Mouse (Mus musculus) forebrain, embryonic 15.5 days (tissue): ENCODE measurements around the gene Vars2. TPM values are rescaled to one million over a fixed set of nuclear protein-coding genes. Genes with fewer than 3 reads are reported as not detected.

Source experiments
- ATAC-seq: fragments of 200-750 bp; cut with Nextera tagmentation; replicated peaks from 2 replicates; pipeline ENCODE4 v1.8.0; 2017; ENCODE audit warnings: mild to moderate bottlenecking, moderate TSS enrichment, moderate library complexity
- H3K27ac ChIP-seq: fragments of 300-500 bp; sonication (generic); replicated peaks from 2 replicates; pipeline ENCODE4 v1.5.1; 2015; ENCODE audit warnings: mild to moderate bottlenecking, inconsistent platforms
- H3K27me3 ChIP-seq: fragments of 300-500 bp; sonication (generic); 2 replicates; pipeline ENCODE4 v1.6.1; 2015; ENCODE audit warnings: inconsistent platforms
- H3K36me3 ChIP-seq: fragments of 300-500 bp; sonication (generic); 2 replicates; pipeline ENCODE4 v1.6.1; 2015; ENCODE audit warnings: mild to moderate bottlenecking, inconsistent platforms
- H3K4me1 ChIP-seq: fragments of 300-500 bp; sonication (generic); 2 replicates; pipeline ENCODE4 v1.6.1; 2015; ENCODE audit warnings: inconsistent platforms
- H3K4me2 ChIP-seq: fragments of 300-500 bp; sonication (generic); replicated peaks from 2 replicates; pipeline ENCODE4 v1.6.1; 2015; ENCODE audit warnings: mild to moderate bottlenecking, inconsistent platforms
- H3K4me3 ChIP-seq: fragments of 300-500 bp; sonication (generic); 2 replicates; pipeline ENCODE4 v1.5.1; 2015; ENCODE audit warnings: mild to moderate bottlenecking, inconsistent platforms
- H3K9ac ChIP-seq: fragments of 300-500 bp; sonication (generic); replicated peaks from 2 replicates; pipeline ENCODE4 v1.6.1; 2015; ENCODE audit warnings: mild to moderate bottlenecking, inconsistent platforms
- H3K9me3 ChIP-seq: fragments of 300-500 bp; sonication (generic); 2 replicates; pipeline ENCODE4 v1.6.1; 2016; ENCODE audit warnings: inconsistent platforms
- WGBS: fragments of 180-500 bp; shearing (Covaris S2); methylation state at CpG from one replicate; pipeline ENCODE4 v1.1.7; 2015; ENCODE audit warnings: mixed read lengths; 5-methylcytosine and 5-hydroxymethylcytosine counted together
- polyA plus RNA-seq: library from polyadenylated mRNA; unstranded; fragments of >200 nt; fragmentation: Nextera tagmentation; extraction: Ambion mirVana; gene quantifications from 2 replicates; pipeline ENCODE4 v1.2.1, GENCODE M21; 2015

Gene Vars2
- polyA plus RNA-seq, 1 experiment from 2014 or later: 18.1 TPM

- ATAC-seq: no peak
- Histone ChIP-seq H3K27me3 (no peaks in the 10 kb centered on the region), H3K4me3 (no peak overlapping the region), H3K27ac (no peak overlapping the region), H3K4me1 (no peaks in the 10 kb centered on the region), H3K36me3 (peaks cover 90% of the 10 kb centered on the region), H3K9ac (no peak overlapping the region), H3K4me2 (no peak overlapping the region), H3K9me3 (no peaks in the 10 kb centered on the region)
- 91% methylated on average over 18 of the region's 18 CpGs for WGBS
These were observed 22.7 kb upstream of the Vars2 start for GRCm38 (mm10) chr17:35689936-35690645.

GRCm38 (mm10) chr17:35688347-35689175 is 21.2 kb upstream of the Vars2 start:
- H3K4me3 ChIP-seq: no peak overlapping the region
- no peaks in the 10 kb centered on the region for H3K9me3 ChIP-seq
- no peak for ATAC-seq
- no peak overlapping the region for H3K4me2 ChIP-seq
- no peaks in the 10 kb centered on the region for H3K4me1 ChIP-seq
- no peaks in the 10 kb centered on the region for H3K27me3 ChIP-seq
- H3K9ac ChIP-seq: no peak overlapping the region
- H3K36me3 ChIP-seq: peaks cover 99% of the 10 kb centered on the region
- H3K27ac ChIP-seq: no peak overlapping the region
- 91% methylated on average over 25 of the region's 25 CpGs for WGBS

GRCm38 (mm10) chr17:35685061-35685460 is 17.7 kb upstream of the Vars2 start:
- no peak for ATAC-seq
- no peak overlapping the region for H3K9ac ChIP-seq

GRCm38 (mm10) chr17:35681986-35682385 is 14.6 kb upstream of the Vars2 start:
- Histone ChIP-seq H3K27me3 (no peaks in the 10 kb centered on the region), H3K4me1 (no peaks in the 10 kb centered on the region), H3K36me3 (peaks cover 63% of the 10 kb centered on the region), H3K4me3 (no peak overlapping the region), H3K4me2 (no peak overlapping the region), H3K9me3 (no peaks in the 10 kb centered on the region), H3K27ac (no peak overlapping the region), H3K9ac (no peak overlapping the region)
- WGBS: 86% methylated on average over 13 of the region's 13 CpGs
- ATAC-seq: no peak

More at GRCm38 (mm10) chr17:35685061-35685460, 17.7 kb upstream of the Vars2 start:
- H3K4me1 ChIP-seq: no peaks in the 10 kb centered on the region
- no peak overlapping the region for H3K4me3 ChIP-seq
- H3K27me3 ChIP-seq: no peaks in the 10 kb centered on the region
- H3K36me3 ChIP-seq: peaks cover 93% of the 10 kb centered on the region
- 63% methylated on average over 9 of the region's 9 CpGs for WGBS
- H3K4me2 ChIP-seq: no peak overlapping the region
- H3K9me3 ChIP-seq: no peaks in the 10 kb centered on the region
- peak overlapping the region; percentile 66 for H3K27ac ChIP-seq

GRCm38 (mm10) chr17:35680591-35680990 is 13.2 kb upstream of the Vars2 start:
- ATAC-seq: no peak
- Histone ChIP-seq H3K27me3 (no peaks in the 10 kb centered on the region), H3K36me3 (peaks cover 49% of the 10 kb centered on the region), H3K27ac (no peak overlapping the region), H3K9ac (no peak overlapping the region), H3K9me3 (no peaks in the 10 kb centered on the region), H3K4me1 (no peaks in the 10 kb centered on the region), H3K4me2 (no peak overlapping the region), H3K4me3 (no peak overlapping the region)
- WGBS: 67% methylated on average over 6 of the region's 6 CpGs

- Histone ChIP-seq H3K9me3 (no peaks in the 10 kb centered on the region), H3K27ac (peak within 1 kb of the TSS; percentile 69), H3K4me1 (peaks cover 9% of the 10 kb centered on the region), H3K4me2 (peak within 1 kb of the TSS; percentile 93), H3K9ac (peak within 1 kb of the TSS; percentile 96), H3K4me3 (peak within 1 kb of the TSS; percentile 87), H3K27me3 (no peaks in the 10 kb centered on the region), H3K36me3 (no peaks in the 10 kb centered on the region)
- peak; percentile 98 for ATAC-seq
- WGBS: 2% methylated on average over 23 of the region's 23 CpGs
These were observed 6.1 kb upstream of the Vars2 start, which contains the start of gene Gtf2h4 for GRCm38 (mm10) chr17:35673416-35674035. Gene Gtf2h4 (minus strand): TSS chr17:35673739.

GRCm38 (mm10) chr17:35672527-35672926 is 5.1 kb upstream of the Vars2 start:
- peak overlapping the region; percentile 87; the same call in 1 of the 2 replicates for H3K4me3 ChIP-seq
- H3K36me3 ChIP-seq: no peaks in the 10 kb centered on the region
- no peak overlapping the region for H3K27ac ChIP-seq
- H3K4me1 ChIP-seq: peaks cover 18% of the 10 kb centered on the region
- WGBS: 88% methylated on average over 6 of the region's 6 CpGs
- H3K27me3 ChIP-seq: no peaks in the 10 kb centered on the region
- ATAC-seq: no peak
- H3K9ac ChIP-seq: 0 out of 2 replicates have a peak overlapping the region, but pooled peaks have one; percentile 96
- H3K4me2 ChIP-seq: peak overlapping the region; percentile 93; the same call in 1 of the 2 replicates
- no peaks in the 10 kb centered on the region for H3K9me3 ChIP-seq

GRCm38 (mm10) chr17:35671846-35672245 is 4.5 kb upstream of the Vars2 start:
- H3K9ac ChIP-seq: no peak overlapping the region
- WGBS: 86% methylated on average over 6 of the region's 6 CpGs
- H3K4me3 ChIP-seq: no peak overlapping the region
- no peak overlapping the region for H3K4me2 ChIP-seq
- H3K27ac ChIP-seq: no peak overlapping the region
- no peaks in the 10 kb centered on the region for H3K9me3 ChIP-seq
- H3K27me3 ChIP-seq: no peaks in the 10 kb centered on the region
- ATAC-seq: no peak
- peaks cover 19% of the 10 kb centered on the region for H3K4me1 ChIP-seq
- H3K36me3 ChIP-seq: no peaks in the 10 kb centered on the region

GRCm38 (mm10) chr17:35669731-35670130 is 2.3 kb upstream of the Vars2 start:
- H3K36me3 ChIP-seq: no peaks in the 10 kb centered on the region
- H3K4me2 ChIP-seq: no peak overlapping the region
- no peak for ATAC-seq
- no peak overlapping the region for H3K9ac ChIP-seq
- no peaks in the 10 kb centered on the region for H3K9me3 ChIP-seq
- H3K27ac ChIP-seq: no peak overlapping the region
- no peak overlapping the region for H3K4me3 ChIP-seq
- 95% methylated on average over 9 of the region's 9 CpGs for WGBS
- peaks cover 25% of the 10 kb centered on the region for H3K4me1 ChIP-seq
- no peaks in the 10 kb centered on the region for H3K27me3 ChIP-seq

- H3K4me3 ChIP-seq: peak overlapping the region; percentile 75
- H3K27me3 ChIP-seq: no peaks in the 10 kb centered on the region
- peak; percentile 48 for ATAC-seq
- peaks cover 13% of the 10 kb centered on the region; the same call in 1 of the 2 replicates for H3K36me3 ChIP-seq
- H3K4me1 ChIP-seq: peaks cover 16% of the 10 kb centered on the region
- H3K4me2 ChIP-seq: peak overlapping the region; percentile 92
- H3K9ac ChIP-seq: peak overlapping the region; percentile 85
- peak overlapping the region; percentile 87 for H3K27ac ChIP-seq
- H3K9me3 ChIP-seq: no peaks in the 10 kb centered on the region
- 4% methylated on average over 13 of the region's 13 CpGs for WGBS
These were observed 538 bp downstream of the Vars2 start for GRCm38 (mm10) chr17:35666851-35667256.

- no peak overlapping the region for H3K4me3 ChIP-seq
- no peak overlapping the region for H3K27ac ChIP-seq
- H3K36me3 ChIP-seq: peaks cover 13% of the 10 kb centered on the region; the same call in 1 of the 2 replicates
- H3K4me2 ChIP-seq: no peak overlapping the region
- 80% methylated on average over 17 of the region's 17 CpGs for WGBS
- ATAC-seq: no peak
- H3K4me1 ChIP-seq: peaks cover 16% of the 10 kb centered on the region
- H3K9me3 ChIP-seq: no peaks in the 10 kb centered on the region
- H3K9ac ChIP-seq: no peak overlapping the region
- H3K27me3 ChIP-seq: no peaks in the 10 kb centered on the region
These were observed 1.4 kb downstream of the Vars2 start for GRCm38 (mm10) chr17:35665957-35666515.
